Mouse (Mus musculus): ENCODE measurements at regions not wholly inside any gene's neighbourhood (a gene's known extent, or its start where the extent isn't known, plus 50 kb on each side); places are given as distances from the start of the nearest gene placed in this dataset.

DNA sequence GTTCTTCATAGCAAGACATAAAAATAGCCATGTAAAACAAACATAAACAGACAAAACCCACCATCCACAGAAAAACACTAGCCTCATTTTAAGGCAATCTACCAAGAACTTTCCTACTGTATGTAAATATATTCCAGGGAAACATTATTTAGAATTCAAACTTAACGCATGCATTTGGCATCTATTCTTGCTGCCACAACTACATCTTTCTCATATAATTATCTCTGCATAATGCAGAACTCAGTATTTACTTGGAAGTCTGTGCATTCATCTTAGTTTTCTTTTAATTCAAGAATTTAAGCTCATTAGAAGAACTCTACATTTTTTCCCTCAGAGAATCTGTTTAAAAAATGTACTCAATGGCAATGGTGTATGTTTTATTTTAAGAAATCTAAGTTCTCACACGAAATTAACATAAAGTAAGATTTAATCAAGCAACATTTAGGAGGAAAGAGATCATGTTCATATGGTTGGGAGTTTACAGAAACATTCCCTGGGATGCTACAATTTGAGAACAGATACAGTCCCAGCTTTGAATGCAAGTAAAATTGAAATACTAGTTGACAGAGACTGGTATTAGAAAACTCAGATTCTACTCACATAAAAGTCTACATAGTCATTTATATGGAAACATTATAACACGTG is 1114.7 kb downstream of the Sorcs1 start:
- H3K27me3 ChIP-seq = no peaks in the 10 kb centered on the region
- no peak for DNase-seq (ENCODE audit: low read depth, low spot score)
- ChIA-PET POLR2A (no interaction called here), CTCF (interaction anchor here (1.2 kb wide), 1 partner anchor 17 kb away, joined by 3 read pairs; no protein-coding TSS in a partner anchor)
- TF ChIP-seq CTCF (IDR thresholded peaks at IDR 0.05) = no peak
- in situ Hi-C loops (cut with MboI; ENCODE audit: low pct_unique_long_range_greater_than_20kb) = no loop called here
- no peak for ATAC-seq

DNA sequence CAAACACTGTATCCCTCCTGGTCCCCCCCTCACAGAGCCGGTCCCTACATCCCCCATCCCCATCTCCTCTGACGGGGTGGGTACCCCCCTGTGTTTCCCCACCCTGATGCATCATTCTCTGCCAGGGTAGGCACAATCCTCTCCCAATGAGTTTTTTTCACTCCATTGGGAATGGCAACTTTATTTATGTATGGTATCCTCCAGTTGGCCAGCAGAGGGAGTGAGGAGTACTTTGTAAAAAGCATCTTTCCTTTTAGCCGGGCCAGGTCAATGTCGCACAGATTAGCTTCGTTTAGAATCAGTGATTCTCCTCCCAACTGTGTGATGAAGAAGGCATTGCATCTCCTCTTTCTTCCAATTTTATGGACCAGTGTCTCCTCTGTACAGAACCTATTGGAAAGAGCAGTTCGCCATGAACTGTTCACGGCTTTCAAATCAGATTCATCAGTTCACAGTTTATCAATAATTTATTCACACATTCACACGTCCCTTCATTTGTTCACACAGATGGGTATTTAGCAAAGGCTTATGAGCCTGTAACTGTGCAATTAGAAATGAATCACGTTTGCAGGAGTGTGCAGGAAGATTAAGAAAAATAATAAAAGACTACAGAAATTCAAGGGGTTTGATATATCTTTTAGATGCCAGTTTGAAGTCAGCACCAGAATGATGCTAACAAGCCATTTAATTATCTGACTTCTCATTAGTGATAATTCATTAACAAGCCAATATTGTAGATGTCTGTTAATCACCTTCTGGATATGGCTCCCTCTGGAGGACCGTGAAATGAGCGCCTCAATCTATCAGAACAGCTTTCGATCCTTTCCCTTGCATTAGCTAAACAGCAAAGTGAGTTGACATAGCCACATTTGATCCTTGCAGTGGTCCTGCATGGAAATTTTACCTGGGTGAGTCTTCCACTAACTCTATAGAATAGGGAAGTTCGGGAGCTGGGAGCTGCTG is 1138.7 kb downstream of the Sorcs1 start:
- ATAC-seq = peak; percentile 62
- CTCF ChIA-PET = interaction anchor here (0.7 to 1.8 kb wide), 5 partner anchors 8 to 392 kb away, joined by 3 to 5 read pairs (median 4); no protein-coding TSS in a partner anchor

More for the DNA sequence above, 1138.7 kb downstream of the Sorcs1 start:
- POLR2A ChIA-PET = no interaction called here
- in situ Hi-C loops (cut with MboI; ENCODE audit: low pct_unique_long_range_greater_than_20kb) = loop anchor here (10.0 kb wide), 1 partner anchor 385 kb away; no protein-coding TSS in a partner anchor
- TF ChIP-seq CTCF (IDR thresholded peaks at IDR 0.05) = peak; percentile 55
- peaks cover 7% of the 10 kb centered on the region for H3K27me3 ChIP-seq
- DNase-seq (ENCODE audit: low read depth, low spot score) = no peak
